Mouse (Mus musculus) frontal cortex, postnatal 10 days (tissue): ENCODE results near the gene Qrfpr.

Experiments
- DNase-seq, 2 experiments: peaks; one replicate each; pipeline ENCODE4 v3.0.0; 2022; ENCODE audit warnings: low spot score in 2 of 2, mixed read lengths in 1 of 2

The Qrfpr gene

DNA sequence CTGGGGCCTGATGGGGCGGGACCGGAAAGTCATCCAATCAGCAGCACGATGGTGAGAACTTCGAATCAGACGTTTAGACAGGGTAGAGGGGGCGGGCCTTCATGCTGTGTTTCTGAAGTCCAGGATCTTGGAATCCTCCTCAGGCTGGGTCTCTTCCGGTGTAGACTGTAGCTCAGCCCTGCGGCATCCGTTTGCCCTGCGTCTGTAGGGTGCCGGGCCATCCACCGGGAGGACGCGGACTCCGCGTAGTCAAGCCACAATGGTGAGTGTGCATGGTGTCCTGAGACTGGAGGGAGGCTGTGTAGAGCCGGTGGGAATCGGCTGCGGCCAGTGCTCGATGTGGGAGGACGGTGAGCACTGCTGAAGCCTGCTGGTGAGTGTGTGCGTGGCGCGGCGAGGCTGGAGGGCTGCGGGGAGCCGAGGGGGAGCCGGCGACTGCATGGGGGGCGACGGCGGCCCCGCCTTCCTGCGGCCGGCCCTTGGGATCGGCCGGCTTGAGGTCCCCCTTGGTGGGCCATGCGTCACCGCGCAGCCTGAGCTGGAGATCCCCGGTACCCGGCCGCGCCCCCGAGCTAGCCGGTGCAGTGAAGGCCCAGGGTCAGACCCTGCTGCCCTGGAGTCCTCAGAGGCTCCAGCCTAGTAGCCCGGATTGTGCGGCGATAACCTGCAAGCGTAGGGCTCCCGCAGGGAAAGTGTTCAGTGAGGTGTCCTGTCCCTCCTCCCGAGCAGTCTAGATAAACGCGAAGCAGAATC is 71.0 kb downstream of the Qrfpr start, which contains the start of gene D3Ertd254e:
TSS of gene D3Ertd254e (plus strand) at position 84 of the 753 bp plus-strand sequence.
- DNase-seq = peak; percentile 90 to 93

DNA sequence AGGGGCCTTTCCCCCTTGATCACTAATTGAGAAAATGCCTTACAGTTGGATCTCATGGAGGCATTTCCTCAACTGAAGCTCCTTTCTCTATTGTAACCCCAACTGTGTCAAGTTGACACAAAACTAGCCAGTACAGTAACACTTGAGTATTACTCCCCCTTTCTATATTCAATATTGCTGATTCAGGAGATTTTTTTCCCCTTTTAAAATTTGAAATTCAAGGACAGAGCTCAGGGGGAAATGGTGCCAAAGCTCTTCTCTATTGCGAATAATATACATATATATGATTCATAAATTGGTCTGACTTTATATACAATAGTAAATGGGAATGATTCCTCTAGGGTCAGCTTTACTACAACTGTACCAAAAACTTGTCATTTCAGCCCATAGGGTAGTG is 71.6 kb downstream of the Qrfpr start:
- no peak for DNase-seq

DNA sequence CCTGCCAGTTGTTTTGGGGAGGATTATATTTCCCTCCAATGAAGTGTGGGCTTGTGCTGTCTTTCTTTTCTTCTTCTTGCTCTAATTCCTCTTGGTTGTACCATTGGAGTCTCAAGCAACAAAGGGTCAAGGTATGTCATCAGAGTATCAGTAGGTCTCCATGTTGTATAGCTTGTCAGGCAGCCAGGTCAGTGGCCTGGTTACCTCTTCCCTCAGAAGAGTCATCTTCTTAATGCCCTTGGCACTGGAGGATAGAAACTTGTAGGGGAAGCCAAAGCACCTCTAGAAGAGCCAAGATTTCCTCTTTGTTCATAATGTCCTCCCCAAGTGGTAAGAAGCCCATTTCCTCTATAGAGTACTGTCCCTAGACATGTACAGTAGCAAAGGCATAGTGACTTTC is 83.1 kb downstream of the Qrfpr start:
- DNase-seq = no peak

DNA sequence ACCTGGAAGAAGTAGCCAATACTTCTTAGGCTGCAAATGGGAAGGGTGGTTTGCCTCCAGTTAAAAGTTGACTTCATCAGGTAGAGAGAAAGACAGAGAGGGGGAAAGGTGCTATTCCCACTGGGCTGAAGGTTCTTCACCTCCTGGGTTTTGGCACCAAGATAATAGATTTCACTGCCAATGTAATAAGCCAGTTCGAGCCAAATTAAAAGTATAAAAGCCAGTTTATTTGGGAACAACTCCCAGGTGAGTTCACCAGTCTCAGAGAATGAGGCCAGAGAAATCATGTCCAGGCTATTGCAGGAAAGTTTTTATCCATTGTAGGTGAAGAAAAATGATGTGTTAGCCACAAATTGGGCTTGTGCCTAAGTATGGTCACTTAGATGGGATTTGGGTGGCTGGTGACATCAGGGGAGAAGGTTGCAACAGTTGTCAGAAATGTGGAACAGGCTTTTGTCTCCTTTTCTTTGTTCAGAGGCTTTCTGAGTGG is 83.9 kb downstream of the Qrfpr start:
- DNase-seq = no peak

DNA sequence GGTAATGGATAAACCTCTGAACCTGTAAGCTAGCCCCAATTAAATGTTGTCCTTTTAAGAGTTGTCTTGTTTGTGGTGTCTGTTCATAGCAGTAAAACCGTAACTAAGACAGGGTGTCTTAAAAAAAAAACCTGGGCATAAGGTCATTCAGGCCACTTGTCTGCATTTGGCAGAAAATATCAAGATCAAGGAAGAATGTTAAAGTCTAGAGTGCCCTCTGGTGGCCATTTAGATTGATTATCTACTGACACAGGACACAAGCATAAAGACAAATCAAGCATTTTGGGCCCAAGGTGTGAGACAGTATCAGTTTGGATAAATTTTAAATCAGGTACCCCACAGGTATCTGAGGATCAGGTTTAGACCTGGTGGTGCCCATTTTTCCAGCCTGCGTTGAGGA is 84.6 kb downstream of the Qrfpr start:
- no peak for DNase-seq

DNA sequence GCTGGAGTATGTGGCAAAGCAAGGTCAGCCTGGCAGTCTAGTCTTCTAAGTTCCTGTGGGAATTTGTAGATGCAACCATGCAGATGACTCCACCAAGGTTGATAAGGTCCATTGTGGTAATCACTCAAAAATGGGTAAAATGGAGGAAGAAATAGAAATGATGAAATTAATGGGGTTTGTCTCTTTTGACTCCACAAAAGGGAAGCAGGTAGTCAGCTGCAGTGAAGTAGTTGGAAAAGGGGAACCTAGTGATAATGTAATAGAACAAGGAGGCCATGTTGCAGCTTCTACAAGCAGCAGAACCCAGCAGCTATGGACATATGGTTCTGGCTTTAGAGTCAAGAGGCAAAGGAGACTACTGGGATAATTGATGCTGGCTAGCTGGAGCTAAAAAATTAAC is 86.0 kb downstream of the Qrfpr start:
- DNase-seq = no peak
